Mouse (Mus musculus) forebrain, embryonic 13.5 days (tissue): ENCODE measurements at regions not wholly inside any gene's neighbourhood (a gene's known extent, or its start where the extent isn't known, plus 50 kb on each side); places are given as distances from the start of the nearest gene placed in this dataset.
A peak's percentile ranks its signal among the peaks of the same experiment; 100 is the strongest.

Experiments
- ATAC-seq: fragments of 200-750 bp; cut with Nextera tagmentation; 2 replicates; pipeline ENCODE4 v1.8.0; 2017
- H3K27ac ChIP-seq: fragments of 300-500 bp; sonication (generic); 2 replicates; pipeline ENCODE4 v1.5.1; 2015; ENCODE audit warnings: inconsistent platforms, mild to moderate bottlenecking, moderate library complexity
- H3K27me3 ChIP-seq: fragments of 300-500 bp; sonication (generic); 2 replicates; pipeline ENCODE4 v1.6.1; 2015; ENCODE audit warnings: mild to moderate bottlenecking, inconsistent platforms
- H3K36me3 ChIP-seq: fragments of 300-500 bp; sonication (generic); 2 replicates; pipeline ENCODE4 v1.6.1; 2015; ENCODE audit warnings: mild to moderate bottlenecking, inconsistent platforms; ENCODE audit not compliant: poor library complexity, severe bottlenecking
- H3K4me1 ChIP-seq: fragments of 300-500 bp; sonication (generic); 2 replicates; pipeline ENCODE4 v1.6.1; 2015; ENCODE audit warnings: inconsistent platforms
- H3K4me2 ChIP-seq: fragments of 300-500 bp; sonication (generic); 2 replicates; pipeline ENCODE4 v1.6.1; 2015; ENCODE audit warnings: inconsistent platforms, mild to moderate bottlenecking, moderate library complexity
- H3K4me3 ChIP-seq: fragments of 300-500 bp; sonication (generic); 2 replicates; pipeline ENCODE4 v1.5.1; 2015; ENCODE audit warnings: mild to moderate bottlenecking, inconsistent platforms
- H3K9ac ChIP-seq: fragments of 300-500 bp; sonication (generic); 2 replicates; pipeline ENCODE4 v1.6.1; 2015; ENCODE audit warnings: mild to moderate bottlenecking, inconsistent platforms
- H3K9me3 ChIP-seq: fragments of 300-500 bp; sonication (generic); replicated peaks from 2 replicates; pipeline ENCODE4 v1.6.1; 2016; ENCODE audit warnings: inconsistent platforms
- whole genome bisulfite sequencing: fragments of 180-500 bp; shearing (Covaris S2); methylation state at CpG from one replicate; pipeline ENCODE4 v1.1.7; 2015; 5-methylcytosine and 5-hydroxymethylcytosine counted together

GRCm38 (mm10) chr4:106133746-106134730, 182.0 kb upstream of the Usp24 start:
- no peak overlapping the region for H3K4me3 ChIP-seq
- no peak for ATAC-seq
- no peak overlapping the region for H3K27ac ChIP-seq
- no peak overlapping the region for H3K9ac ChIP-seq
- no peaks in the 10 kb centered on the region for H3K4me1 ChIP-seq
- no peak overlapping the region for H3K4me2 ChIP-seq
- H3K9me3 ChIP-seq: no peaks in the 10 kb centered on the region
- no peaks in the 10 kb centered on the region for H3K36me3 ChIP-seq
- no peaks in the 10 kb centered on the region for H3K27me3 ChIP-seq
- 64% methylated on average over 10 of the region's 10 CpGs for WGBS

GRCm38 (mm10) chr4:106142741-106143140, 173.3 kb upstream of the Usp24 start:
- no peaks in the 10 kb centered on the region for H3K9me3 ChIP-seq
- no peak overlapping the region for H3K4me2 ChIP-seq
- H3K9ac ChIP-seq: no peak overlapping the region
- ATAC-seq: no peak
- 94% methylated on average over 4 of the region's 4 CpGs for WGBS
- H3K27ac ChIP-seq: no peak overlapping the region
- H3K4me1 ChIP-seq: no peaks in the 10 kb centered on the region
- H3K36me3 ChIP-seq: no peaks in the 10 kb centered on the region
- no peaks in the 10 kb centered on the region for H3K27me3 ChIP-seq
- no peak overlapping the region for H3K4me3 ChIP-seq

- Histone ChIP-seq H3K4me2 (no peak overlapping the region), H3K9ac (no peak overlapping the region), H3K4me1 (no peaks in the 10 kb centered on the region), H3K27ac (no peak overlapping the region), H3K27me3 (no peaks in the 10 kb centered on the region), H3K4me3 (no peak overlapping the region), H3K36me3 (no peaks in the 10 kb centered on the region), H3K9me3 (no peaks in the 10 kb centered on the region)
- WGBS: 81% methylated on average over 7 of the region's 7 CpGs
- no peak for ATAC-seq
Observed at GRCm38 (mm10) chr4:106144351-106145116, 171.5 kb upstream of the Usp24 start.

GRCm38 (mm10) chr4:106146919-106147460, 169.0 kb upstream of the Usp24 start:
- peak; percentile 45; the same call in 1 of the 2 replicates for ATAC-seq
- no peaks in the 10 kb centered on the region for H3K27me3 ChIP-seq
- 71% methylated on average over 3 of the region's 3 CpGs for WGBS
- no peak overlapping the region for H3K4me2 ChIP-seq
- no peak overlapping the region for H3K9ac ChIP-seq
- H3K36me3 ChIP-seq: no peaks in the 10 kb centered on the region
- H3K27ac ChIP-seq: no peak overlapping the region
- H3K9me3 ChIP-seq: no peaks in the 10 kb centered on the region
- H3K4me1 ChIP-seq: peaks cover 12% of the 10 kb centered on the region; the same call in 1 of the 2 replicates
- no peak overlapping the region for H3K4me3 ChIP-seq

- Histone ChIP-seq H3K9ac (no peak overlapping the region), H3K36me3 (no peaks in the 10 kb centered on the region), H3K9me3 (no peaks in the 10 kb centered on the region), H3K4me3 (no peak overlapping the region), H3K27me3 (no peaks in the 10 kb centered on the region), H3K4me2 (no peak overlapping the region), H3K4me1 (peaks cover 12% of the 10 kb centered on the region; the same call in 1 of the 2 replicates), H3K27ac (no peak overlapping the region)
- WGBS: 93% methylated on average over 3 of the region's 3 CpGs
- no peak for ATAC-seq
Observed at GRCm38 (mm10) chr4:106148866-106149265, 167.1 kb upstream of the Usp24 start.

GRCm38 (mm10) chr4:106149471-106150048, 166.5 kb upstream of the Usp24 start:
- no peaks in the 10 kb centered on the region for H3K36me3 ChIP-seq
- no peaks in the 10 kb centered on the region for H3K9me3 ChIP-seq
- no peaks in the 10 kb centered on the region for H3K27me3 ChIP-seq
- peaks cover 12% of the 10 kb centered on the region; the same call in 1 of the 2 replicates for H3K4me1 ChIP-seq
- 91% methylated on average over 7 of the region's 7 CpGs for WGBS
- no peak overlapping the region for H3K27ac ChIP-seq
- no peak overlapping the region for H3K9ac ChIP-seq
- no peak overlapping the region for H3K4me2 ChIP-seq
- no peak for ATAC-seq
- H3K4me3 ChIP-seq: no peak overlapping the region

GRCm38 (mm10) chr4:106150775-106151174, 165.2 kb upstream of the Usp24 start:
- 0 out of 2 replicates have a peak overlapping the region, but pooled peaks have one; percentile 3 for H3K27ac ChIP-seq
- no peaks in the 10 kb centered on the region for H3K36me3 ChIP-seq
- no peak overlapping the region for H3K4me3 ChIP-seq
- WGBS: 52% methylated on average over 14 of the region's 14 CpGs
- peaks cover 12% of the 10 kb centered on the region; the same call in 1 of the 2 replicates for H3K4me1 ChIP-seq
- no peaks in the 10 kb centered on the region for H3K9me3 ChIP-seq
- no peak overlapping the region for H3K4me2 ChIP-seq
- no peak overlapping the region for H3K9ac ChIP-seq
- no peak for ATAC-seq
- H3K27me3 ChIP-seq: no peaks in the 10 kb centered on the region

- Histone ChIP-seq H3K4me2 (no peak overlapping the region), H3K36me3 (no peaks in the 10 kb centered on the region), H3K27ac (no peak overlapping the region), H3K27me3 (no peaks in the 10 kb centered on the region), H3K9ac (no peak overlapping the region), H3K4me3 (no peak overlapping the region), H3K4me1 (no peaks in the 10 kb centered on the region), H3K9me3 (no peaks in the 10 kb centered on the region)
- no peak for ATAC-seq
- 89% methylated on average over 9 of the region's 9 CpGs for WGBS
Observed at GRCm38 (mm10) chr4:106157451-106158179, 158.4 kb upstream of the Usp24 start.

GRCm38 (mm10) chr4:106161592-106161991, 154.4 kb upstream of the Usp24 start:
- no peak overlapping the region for H3K9ac ChIP-seq
- H3K4me2 ChIP-seq: no peak overlapping the region
- ATAC-seq: no peak
- H3K4me3 ChIP-seq: no peak overlapping the region
- no peaks in the 10 kb centered on the region for H3K4me1 ChIP-seq
- WGBS: 64% methylated on average over 2 of the region's 2 CpGs
- no peaks in the 10 kb centered on the region for H3K36me3 ChIP-seq
- no peak overlapping the region for H3K27ac ChIP-seq
- 0 out of 2 replicates have a peak, but pooled peaks cover 3% of the 10 kb centered on the region for H3K9me3 ChIP-seq
- H3K27me3 ChIP-seq: no peaks in the 10 kb centered on the region

GRCm38 (mm10) chr4:106162551-106162950, 153.5 kb upstream of the Usp24 start:
- no peaks in the 10 kb centered on the region for H3K27me3 ChIP-seq
- no peak overlapping the region for H3K27ac ChIP-seq
- 85% methylated on average over 1 of the region's 1 CpGs for WGBS
- H3K4me3 ChIP-seq: no peak overlapping the region
- no peaks in the 10 kb centered on the region for H3K36me3 ChIP-seq
- H3K4me2 ChIP-seq: no peak overlapping the region
- ATAC-seq: no peak
- H3K4me1 ChIP-seq: no peaks in the 10 kb centered on the region
- H3K9ac ChIP-seq: no peak overlapping the region
- 0 out of 2 replicates have a peak, but pooled peaks cover 3% of the 10 kb centered on the region for H3K9me3 ChIP-seq

- no peaks in the 10 kb centered on the region for H3K27me3 ChIP-seq
- H3K4me3 ChIP-seq: no peak overlapping the region
- H3K27ac ChIP-seq: no peak overlapping the region
- no peaks in the 10 kb centered on the region for H3K36me3 ChIP-seq
- H3K4me2 ChIP-seq: no peak overlapping the region
- H3K9ac ChIP-seq: no peak overlapping the region
- no peaks in the 10 kb centered on the region for H3K4me1 ChIP-seq
- ATAC-seq: no peak
- H3K9me3 ChIP-seq: 0 out of 2 replicates have a peak, but pooled peaks cover 3% of the 10 kb centered on the region
Observed at GRCm38 (mm10) chr4:106163220-106163619, 152.8 kb upstream of the Usp24 start.
